Mouse (Mus musculus) kidney, embryonic 14.5 days (tissue): ENCODE measurements around the gene Tex2. TPM values are rescaled to one million over a fixed set of nuclear protein-coding genes. Genes with fewer than 3 reads are reported as not detected.
"Not testable (repeated sequence)": the region's sequence is repeated elsewhere in the genome, so short reads cannot be mapped to it uniquely, and the experiment has no call there.

Experiments used
- ATAC-seq: fragments of 200-750 bp; cut with Nextera tagmentation; 2 replicates; pipeline ENCODE4 v1.8.0; 2017; ENCODE audit warnings: moderate number of reproducible peaks, mild to moderate bottlenecking, moderate TSS enrichment, moderate library complexity; ENCODE audit not compliant: low FRiP score, low TSS enrichment
- H3K27ac ChIP-seq: fragments of 300-500 bp; sonication (generic); 2 replicates; pipeline ENCODE4 v1.5.1; 2014; ENCODE audit warnings: low read depth, mild to moderate bottlenecking, low read length, moderate library complexity, mixed read lengths
- H3K27me3 ChIP-seq: fragments of 300-500 bp; sonication (generic); 2 replicates; pipeline ENCODE4 v1.6.1; 2014; ENCODE audit warnings: mild to moderate bottlenecking, low read length; ENCODE audit not compliant: control insufficient read depth, insufficient read depth
- H3K36me3 ChIP-seq: fragments of 300-500 bp; sonication (generic); 2 replicates; pipeline ENCODE4 v1.6.1; 2014; ENCODE audit warnings: low read length, mixed read lengths; ENCODE audit not compliant: control insufficient read depth, insufficient read depth
- H3K4me1 ChIP-seq: fragments of 300-500 bp; sonication (generic); 2 replicates; pipeline ENCODE4 v1.6.1; 2014; ENCODE audit warnings: low read length, mixed read lengths; ENCODE audit not compliant: control insufficient read depth, insufficient read depth
- H3K4me2 ChIP-seq: fragments of 300-500 bp; sonication (generic); replicated peaks from 2 replicates; pipeline ENCODE4 v1.6.1; 2014; ENCODE audit warnings: low read depth, mild to moderate bottlenecking, low read length
- H3K4me3 ChIP-seq: fragments of 300-500 bp; sonication (generic); 2 replicates; pipeline ENCODE4 v1.5.1; 2014; ENCODE audit warnings: mild to moderate bottlenecking, low read length
- H3K9ac ChIP-seq: fragments of 300-500 bp; sonication (generic); 2 replicates; pipeline ENCODE4 v1.6.1; 2014; ENCODE audit warnings: low read depth, mild to moderate bottlenecking, low read length, moderate library complexity
- H3K9me3 ChIP-seq: fragments of 300-500 bp; sonication (generic); 2 replicates; pipeline ENCODE4 v1.6.1; 2016; ENCODE audit warnings: low read length; ENCODE audit not compliant: control insufficient read depth
- WGBS: fragments of 180-500 bp; shearing (Covaris S2); extraction: QIAGEN DNeasy Blood & Tissue Kit; methylation state at CpG from one replicate; pipeline ENCODE4 v1.1.7; 2014; 5-methylcytosine and 5-hydroxymethylcytosine counted together
- polyA plus RNA-seq: library from polyadenylated mRNA; unstranded; fragments of >200 nt; fragmentation: Nextera tagmentation; extraction: Ambion mirVana; gene quantifications from 2 replicates; pipeline ENCODE4 v1.2.1, GENCODE M21; 2014

Tex2 gene
- polyA plus RNA-seq, 1 experiment from 2014 or later: 9.7 TPM

GRCm38 (mm10) chr11:106503425-106503717 lies 109.9 kb downstream of the Tex2 start:
- WGBS: 69% methylated on average over 4 of the region's 4 CpGs
- no peak for ATAC-seq
- Histone ChIP-seq H3K27me3 (no peaks in the 10 kb centered on the region), H3K36me3 (no peaks in the 10 kb centered on the region), H3K4me1 (0 out of 2 replicates have a peak, but pooled peaks cover 5% of the 10 kb centered on the region), H3K27ac (peak overlapping the region; percentile 38; the same call in 1 of the 2 replicates), H3K4me3 (no peak overlapping the region), H3K9me3 (no peaks in the 10 kb centered on the region), H3K4me2 (no peak overlapping the region), H3K9ac (no peak overlapping the region)

- 53% methylated on average over 13 of the region's 13 CpGs for WGBS
- no peaks in the 10 kb centered on the region for H3K27me3 ChIP-seq
- 0 out of 2 replicates have a peak, but pooled peaks cover 5% of the 10 kb centered on the region for H3K4me1 ChIP-seq
- no peak overlapping the region for H3K9ac ChIP-seq
- H3K36me3 ChIP-seq: no peaks in the 10 kb centered on the region
- peak overlapping the region; percentile 38; the same call in 1 of the 2 replicates for H3K27ac ChIP-seq
- ATAC-seq: no peak
- H3K4me3 ChIP-seq: no peak overlapping the region
- H3K9me3 ChIP-seq: no peaks in the 10 kb centered on the region
- H3K4me2 ChIP-seq: no peak overlapping the region
Observed at GRCm38 (mm10) chr11:106502631-106503424, 110.4 kb downstream of the Tex2 start.

GRCm38 (mm10) chr11:106502159-106502505 lies 111.1 kb downstream of the Tex2 start:
- H3K4me1 ChIP-seq: 0 out of 2 replicates have a peak, but pooled peaks cover 5% of the 10 kb centered on the region
- H3K4me2 ChIP-seq: peak overlapping the region; percentile 81
- H3K9me3 ChIP-seq: no peaks in the 10 kb centered on the region
- no peaks in the 10 kb centered on the region for H3K36me3 ChIP-seq
- H3K9ac ChIP-seq: peak overlapping the region; percentile 100
- H3K27ac ChIP-seq: peak overlapping the region; percentile 100
- H3K4me3 ChIP-seq: peak overlapping the region; percentile 95; the same call in 1 of the 2 replicates
- no peaks in the 10 kb centered on the region for H3K27me3 ChIP-seq
- no peak for ATAC-seq

GRCm38 (mm10) chr11:106501308-106502158 lies 111.7 kb downstream of the Tex2 start:
- no peaks in the 10 kb centered on the region for H3K27me3 ChIP-seq
- peak overlapping the region; percentile 100 for H3K27ac ChIP-seq
- H3K36me3 ChIP-seq: no peaks in the 10 kb centered on the region
- H3K9ac ChIP-seq: peak overlapping the region; percentile 100
- peak overlapping the region; percentile 95 for H3K4me3 ChIP-seq
- peak; percentile 63 for ATAC-seq
- H3K4me2 ChIP-seq: peak overlapping the region; percentile 81
- WGBS: 2% methylated on average over 22 of the region's 22 CpGs
- no peaks in the 10 kb centered on the region for H3K9me3 ChIP-seq
- 0 out of 2 replicates have a peak, but pooled peaks cover 5% of the 10 kb centered on the region for H3K4me1 ChIP-seq

DNA sequence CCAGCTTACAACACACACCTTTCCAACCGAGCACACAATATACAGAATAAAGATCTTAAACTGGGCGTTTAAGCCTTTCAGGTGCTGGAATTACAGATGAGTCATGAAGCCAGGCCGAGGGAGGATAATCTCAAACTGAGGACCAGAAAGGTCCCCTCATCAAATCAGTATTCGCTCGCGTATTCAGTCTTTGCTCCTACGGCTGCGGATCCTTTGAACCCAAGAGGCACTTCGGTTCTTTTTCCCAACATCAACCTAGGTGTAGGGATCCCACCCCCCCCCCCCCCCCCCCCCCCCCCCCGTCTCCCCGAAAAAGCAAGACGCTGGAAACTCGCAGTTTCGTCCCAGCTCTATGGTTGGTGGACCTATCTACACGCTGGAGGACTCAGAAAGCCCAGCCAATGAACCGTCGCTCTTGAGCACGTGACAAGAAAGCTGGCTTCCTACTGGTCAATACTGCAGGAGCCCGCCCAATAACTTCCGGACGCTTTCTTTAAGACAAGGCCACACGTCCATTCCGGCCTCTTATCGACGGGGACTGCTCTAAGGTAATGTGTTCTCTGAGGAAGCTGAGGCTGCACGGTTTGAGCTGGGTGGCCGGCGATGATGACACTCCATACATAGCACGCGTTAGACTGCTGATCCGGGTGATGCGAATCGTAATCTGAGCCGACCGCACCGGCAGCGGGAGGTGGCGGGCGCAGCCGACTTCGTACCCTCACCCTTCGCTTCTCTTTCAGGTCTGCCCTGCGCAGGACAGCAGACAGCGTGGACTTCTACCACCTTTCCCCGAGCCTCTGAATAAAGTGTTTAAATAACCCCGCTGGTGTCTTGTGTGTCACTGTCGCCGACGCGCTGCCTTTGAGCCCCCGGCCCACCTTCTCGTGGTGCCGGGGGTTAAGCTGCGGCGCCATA lies 112.6 kb downstream of the Tex2 start:
- Histone ChIP-seq H3K9me3 (no peaks in the 10 kb centered on the region), H3K4me3 (peak overlapping the region; percentile 95), H3K9ac (peak overlapping the region; percentile 100), H3K27me3 (no peaks in the 10 kb centered on the region), H3K36me3 (no peaks in the 10 kb centered on the region), H3K4me1 (0 out of 2 replicates have a peak, but pooled peaks cover 5% of the 10 kb centered on the region), H3K4me2 (peak overlapping the region; percentile 81), H3K27ac (peak overlapping the region; percentile 100)
- ATAC-seq: peak; percentile 97
- under 1% methylated on average over 50 of the region's 55 CpGs for WGBS

DNA sequence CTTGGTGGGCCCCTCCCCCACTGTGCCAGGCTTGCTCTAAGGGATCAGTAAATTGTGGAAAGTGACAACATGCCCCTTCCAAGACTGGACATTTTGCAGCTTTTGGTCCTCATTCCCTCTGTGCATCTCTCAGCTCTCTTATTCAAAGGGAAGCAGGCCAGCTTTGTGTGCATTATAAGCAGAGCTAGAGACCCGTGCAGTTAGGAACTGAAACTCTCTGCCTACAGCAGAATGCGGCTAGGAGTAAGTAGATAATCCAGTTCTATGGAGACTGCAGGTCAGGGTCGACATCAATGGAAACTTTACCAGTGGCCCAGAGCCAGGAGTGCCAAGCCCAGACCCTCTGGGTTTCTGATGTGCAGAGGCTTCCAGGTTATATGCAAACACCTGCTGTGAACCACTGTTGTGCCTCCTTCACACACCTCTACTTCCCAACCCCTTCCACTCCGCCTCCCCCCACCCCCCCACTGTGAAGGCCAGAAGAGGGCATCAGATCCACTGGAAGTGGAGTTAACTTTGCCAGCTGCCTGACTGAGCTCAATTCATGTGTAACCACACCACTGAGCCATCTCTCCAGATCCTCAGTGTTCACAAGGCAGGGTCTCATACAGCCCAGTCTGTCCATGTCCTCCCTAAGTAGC lies 114.4 kb downstream of the Tex2 start:
- H3K4me3 ChIP-seq: no peak overlapping the region
- no peak for ATAC-seq
- 0 out of 2 replicates have a peak, but pooled peaks cover 5% of the 10 kb centered on the region for H3K4me1 ChIP-seq
- 43% methylated on average over 4 of the region's 4 CpGs for WGBS
- no peak overlapping the region for H3K9ac ChIP-seq
- H3K27ac ChIP-seq: no peak overlapping the region
- no peaks in the 10 kb centered on the region for H3K27me3 ChIP-seq
- no peak overlapping the region for H3K4me2 ChIP-seq
- H3K9me3 ChIP-seq: no peaks in the 10 kb centered on the region
- no peaks in the 10 kb centered on the region for H3K36me3 ChIP-seq

GRCm38 (mm10) chr11:106497926-106498325 lies 115.3 kb downstream of the Tex2 start:
- Histone ChIP-seq H3K4me3 (no peak overlapping the region), H3K9me3 (no peaks in the 10 kb centered on the region), H3K27me3 (no peaks in the 10 kb centered on the region), H3K27ac (no peak overlapping the region), H3K36me3 (no peaks in the 10 kb centered on the region), H3K4me2 (no peak overlapping the region), H3K9ac (no peak overlapping the region), H3K4me1 (0 out of 2 replicates have a peak, but pooled peaks cover 5% of the 10 kb centered on the region)
- WGBS: 83% methylated on average over 2 of the region's 2 CpGs
- ATAC-seq: no peak

DNA sequence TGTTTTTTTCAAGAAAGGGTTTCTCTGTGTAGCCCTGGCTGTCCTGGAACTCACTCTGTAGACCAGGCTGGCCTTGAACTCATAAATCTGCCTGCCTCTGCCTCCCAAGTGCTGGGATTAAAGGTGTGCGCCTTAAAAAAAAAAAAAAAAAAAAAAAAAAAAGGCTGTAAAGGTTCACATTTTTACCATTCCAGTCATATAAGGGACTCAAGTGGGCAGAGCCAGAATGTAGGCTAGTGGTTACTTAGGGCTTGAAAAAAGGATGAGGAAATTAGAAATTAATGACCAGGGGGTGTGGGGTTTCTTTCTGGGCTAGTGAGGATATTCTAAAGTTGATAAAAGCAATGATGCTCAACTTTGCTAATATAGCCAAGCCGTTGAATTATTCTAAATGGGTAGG lies 116.2 kb downstream of the Tex2 start:
- ATAC-seq, H3K4me2 ChIP-seq, H3K9ac ChIP-seq, H3K4me3 ChIP-seq, H3K27me3 ChIP-seq, H3K4me1 ChIP-seq, H3K27ac ChIP-seq, H3K36me3 ChIP-seq, H3K9me3 ChIP-seq: not testable (repeated sequence)
- WGBS: 100% methylated on average over 2 of the region's 2 CpGs
